Mouse (Mus musculus) intestine, postnatal 0 days (tissue): ENCODE results near the gene Cfap97. TPM values are rescaled to one million over a fixed set of nuclear protein-coding genes. Genes with fewer than 3 reads are reported as not detected.

ENCODE experiments used
- ATAC-seq: fragments of 200-750 bp; cut with Nextera tagmentation; 2 replicates; pipeline ENCODE4 v1.8.0; 2017; ENCODE audit warnings: mild to moderate bottlenecking, moderate TSS enrichment, moderate library complexity
- H3K27ac ChIP-seq: fragments of 300-500 bp; sonication (generic); 2 replicates; pipeline ENCODE4 v1.5.1; 2014; ENCODE audit warnings: mild to moderate bottlenecking, low read depth, low read length, moderate library complexity
- H3K27me3 ChIP-seq: fragments of 300-500 bp; sonication (generic); replicated peaks from 2 replicates; pipeline ENCODE4 v1.6.1; 2014; ENCODE audit warnings: low read length, mixed read lengths; ENCODE audit not compliant: control insufficient read depth, insufficient read depth
- H3K36me3 ChIP-seq: fragments of 300-500 bp; sonication (generic); 2 replicates; pipeline ENCODE4 v1.6.1; 2014; ENCODE audit warnings: mild to moderate bottlenecking, moderate library complexity; ENCODE audit not compliant: control insufficient read depth, insufficient read depth
- H3K4me1 ChIP-seq: fragments of 300-500 bp; sonication (generic); replicated peaks from 2 replicates; pipeline ENCODE4 v1.6.1; 2014; ENCODE audit warnings: antibody characterized with exemption, low read length, mixed read lengths; ENCODE audit not compliant: control insufficient read depth, insufficient read depth
- H3K4me2 ChIP-seq: fragments of 300-500 bp; sonication (generic); replicated peaks from 2 replicates; pipeline ENCODE4 v1.6.1; 2014; ENCODE audit warnings: low read depth, mild to moderate bottlenecking, moderate library complexity
- H3K4me3 ChIP-seq: fragments of 300-500 bp; sonication (generic); 2 replicates; pipeline ENCODE4 v1.5.1; 2014; ENCODE audit warnings: low read depth, low read length
- H3K9ac ChIP-seq: fragments of 300-500 bp; sonication (generic); 2 replicates; pipeline ENCODE4 v1.6.1; 2014; ENCODE audit warnings: mild to moderate bottlenecking, low read depth, low read length
- H3K9me3 ChIP-seq: fragments of 300-500 bp; sonication (generic); 2 replicates; pipeline ENCODE4 v1.6.1; 2016; ENCODE audit warnings: mixed run types; ENCODE audit not compliant: control insufficient read depth
- CTCF ChIP-seq: sonication (generic); IDR thresholded peaks from 2 replicates; pipeline ENCODE4 v1.5.1; 2016; ENCODE audit warnings: low read depth, mild to moderate bottlenecking, control low read depth, antibody characterized with exemption, moderate library complexity
- WGBS: fragments of 180-500 bp; shearing (Covaris S2); extraction: QIAGEN DNeasy Blood & Tissue Kit; methylation state at CpG from one replicate; pipeline ENCODE4 v1.1.7; 2014; 5-methylcytosine and 5-hydroxymethylcytosine counted together
- polyA plus RNA-seq: library from polyadenylated mRNA; unstranded; fragments of >200 nt; fragmentation: Nextera tagmentation; extraction: Ambion mirVana; gene quantifications from 2 replicates; pipeline ENCODE4 v1.2.1, GENCODE M21; 2015

The Cfap97 gene
- polyA plus RNA-seq, 1 experiment from 2014 or later: 15.2 TPM

DNA sequence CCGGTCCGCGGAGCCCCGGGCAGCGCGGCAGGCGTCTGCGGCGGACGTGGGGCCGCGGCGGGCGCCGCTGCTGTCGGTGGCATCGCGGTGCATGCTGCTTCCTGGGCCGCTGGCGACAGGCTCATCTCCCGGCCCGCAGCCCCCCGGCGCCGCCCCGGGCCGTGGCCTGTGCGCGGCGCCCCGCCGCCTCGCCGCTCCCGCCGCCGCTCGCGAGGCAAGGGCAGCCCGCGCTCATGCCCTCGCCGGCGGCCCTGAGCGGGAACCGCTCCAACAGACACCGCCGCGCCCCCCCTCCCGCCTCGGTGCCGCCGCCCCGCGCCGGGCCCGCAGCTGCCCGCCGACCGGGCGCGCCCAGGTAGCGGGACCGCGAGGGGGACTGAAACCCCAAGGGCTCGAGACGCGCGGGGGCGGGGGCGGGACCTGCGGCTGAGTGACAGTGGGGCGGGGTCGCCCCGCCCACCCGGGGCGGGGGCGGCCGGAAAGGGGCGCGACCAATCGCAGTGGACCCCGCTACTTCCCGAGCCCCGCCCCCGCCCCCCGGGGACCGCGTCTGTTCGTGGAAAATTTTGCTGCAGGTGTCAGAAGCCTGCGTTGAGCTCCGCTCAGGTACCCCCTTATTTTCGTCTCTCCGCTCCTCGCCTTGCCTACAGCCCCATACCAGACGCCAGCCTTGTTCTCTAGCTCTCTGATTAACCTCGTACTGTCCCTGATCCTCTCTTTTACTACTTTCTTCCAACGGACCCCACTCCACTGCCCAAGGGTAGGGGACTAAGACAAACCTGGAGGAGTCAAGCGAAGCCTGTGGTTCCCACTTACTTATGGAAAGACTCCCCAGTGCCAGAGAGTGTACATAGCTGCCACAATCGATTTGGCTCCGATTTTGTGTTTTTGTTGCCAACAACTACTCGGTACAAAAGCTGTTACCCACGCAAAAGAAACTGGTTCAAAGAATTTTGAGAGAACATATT is 777 bp downstream of the Cfap97 start, which contains the start of gene Snx25:
Gene Snx25 (minus strand): TSS at position 96 of the 968 bp plus-strand sequence.
- Histone ChIP-seq H3K9me3 (no peaks in the 10 kb centered on the region), H3K36me3 (no peaks in the 10 kb centered on the region), H3K27me3 (no peaks in the 10 kb centered on the region), H3K4me3 (peak within 1 kb of the TSS; percentile 83), H3K9ac (peak within 1 kb of the TSS; percentile 93), H3K4me1 (no peaks in the 10 kb centered on the region), H3K4me2 (peak within 1 kb of the TSS; percentile 93), H3K27ac (peak within 1 kb of the TSS; percentile 81)
- WGBS: 5% methylated on average over 44 of the region's 103 CpGs
- ATAC-seq: peak; percentile 75
- TF ChIP-seq CTCF: no peak

- H3K4me1 ChIP-seq: no peaks in the 10 kb centered on the region
- no peaks in the 10 kb centered on the region for H3K36me3 ChIP-seq
- H3K4me2 ChIP-seq: peak overlapping the region; percentile 93
- H3K27me3 ChIP-seq: no peaks in the 10 kb centered on the region
- no peak for ATAC-seq
- no peak overlapping the region for H3K9ac ChIP-seq
- WGBS: 22% methylated on average over 2 of the region's 2 CpGs
- no peaks in the 10 kb centered on the region for H3K9me3 ChIP-seq
- H3K4me3 ChIP-seq: peak overlapping the region; percentile 83; the same call in 1 of the 2 replicates
- H3K27ac ChIP-seq: no peak overlapping the region
- no peak for TF ChIP-seq CTCF
Observed at GRCm38 (mm10) chr8:46153042-46153441, 1.5 kb downstream of the Cfap97 start.

GRCm38 (mm10) chr8:46162953-46163869 is 11.6 kb downstream of the Cfap97 start:
- Histone ChIP-seq H3K36me3 (no peaks in the 10 kb centered on the region), H3K27me3 (no peaks in the 10 kb centered on the region), H3K4me3 (peak overlapping the region; percentile 85), H3K9me3 (no peaks in the 10 kb centered on the region), H3K4me2 (peak overlapping the region; percentile 90), H3K27ac (peak overlapping the region; percentile 90), H3K9ac (peak overlapping the region; percentile 77), H3K4me1 (no peaks in the 10 kb centered on the region)
- no peak for TF ChIP-seq CTCF
- ATAC-seq: peak; percentile 96
- 1% methylated on average over 64 of the region's 77 CpGs for WGBS

GRCm38 (mm10) chr8:46163870-46164190 is 12.3 kb downstream of the Cfap97 start:
- under 1% methylated on average over 23 of the region's 25 CpGs for WGBS
- no peaks in the 10 kb centered on the region for H3K9me3 ChIP-seq

GRCm38 (mm10) chr8:46173651-46174050 is 22.1 kb downstream of the Cfap97 start:
- TF ChIP-seq CTCF: no peak
- 71% methylated on average over 2 of the region's 2 CpGs for WGBS
- H3K4me2 ChIP-seq: no peak overlapping the region
- H3K36me3 ChIP-seq: peaks cover 13% of the 10 kb centered on the region
- no peaks in the 10 kb centered on the region for H3K9me3 ChIP-seq
- H3K9ac ChIP-seq: no peak overlapping the region
- ATAC-seq: no peak
- no peaks in the 10 kb centered on the region for H3K4me1 ChIP-seq
- no peaks in the 10 kb centered on the region for H3K27me3 ChIP-seq
- no peak overlapping the region for H3K4me3 ChIP-seq
- no peak overlapping the region for H3K27ac ChIP-seq

More at GRCm38 (mm10) chr8:46163870-46164190, 12.3 kb downstream of the Cfap97 start:
- no peaks in the 10 kb centered on the region for H3K36me3 ChIP-seq
- no peaks in the 10 kb centered on the region for H3K4me1 ChIP-seq
- H3K4me2 ChIP-seq: peak overlapping the region; percentile 90
- no peaks in the 10 kb centered on the region for H3K27me3 ChIP-seq
- no peak for ATAC-seq
- TF ChIP-seq CTCF: no peak
- H3K4me3 ChIP-seq: peak overlapping the region; percentile 85
- H3K9ac ChIP-seq: peak overlapping the region; percentile 77
- peak overlapping the region; percentile 90 for H3K27ac ChIP-seq

GRCm38 (mm10) chr8:46180136-46180535 is 28.6 kb downstream of the Cfap97 start:
- Histone ChIP-seq H3K4me1 (no peaks in the 10 kb centered on the region), H3K9me3 (no peaks in the 10 kb centered on the region), H3K9ac (no peak overlapping the region), H3K4me3 (no peak overlapping the region), H3K27me3 (no peaks in the 10 kb centered on the region), H3K36me3 (no peaks in the 10 kb centered on the region; the same call in 1 of the 2 replicates), H3K4me2 (no peak overlapping the region), H3K27ac (no peak overlapping the region)
- no peak for ATAC-seq
- no peak for TF ChIP-seq CTCF
- WGBS: 92% methylated on average over 7 of the region's 7 CpGs
